Mouse (Mus musculus) liver, postnatal 0 days (tissue): Measurements from ENCODE around the gene Rap1a.

ENCODE experiments used
- CTCF ChIP-seq: sonication (generic); IDR thresholded peaks from 2 replicates; pipeline ENCODE4 v1.5.1; 2016; ENCODE audit warnings: antibody characterized with exemption, low read depth
- EP300 ChIP-seq: IDR thresholded peaks from 2 replicates; pipeline ENCODE4 v1.6.1; 2016; ENCODE audit warnings: antibody characterized with exemption, low read depth, mild to moderate bottlenecking

- TF ChIP-seq CTCF: no peak
- TF ChIP-seq EP300: no peak
Observed at GRCm38 (mm10) chr3:105787328-105787727, 13.8 kb downstream of the Rap1a start.
